11 mouse cellular contexts compared by ENCODE assay signal in genomic region chr12:26411841-26412450, GRCm38 (mm10). TPM values are rescaled to one million over a fixed set of nuclear protein-coding genes. Genes with fewer than 3 reads are reported as not detected.
DNase-seq lines count a peak whose midpoint lies in the region; ATAC-seq and TF ChIP-seq lines count a peak whose summit lies in the region.
"Had no signal": no experiment of that assay in that cellular context is flagged by ENCODE, and none has a peak within 500 bp of the region (broad histone marks: within the 10 kb centered on the region; RNA-seq: fewer than 3 reads in every experiment).

No protein-coding gene starts in this region.

- H3K4me1 ChIP-seq in kidney, embryonic 15.5 days: peaks cover 56% of the 10 kb centered on the region
- peaks cover 9% of the 10 kb centered on the region for H3K4me1 ChIP-seq in forebrain, embryonic 11.5 days (replicated peaks; ENCODE audit: control insufficient read depth, insufficient read depth, low read length)
- H3K4me1 ChIP-seq in midbrain, embryonic 12.5 days: peaks cover 38% of the 10 kb centered on the region
- H3K4me1 ChIP-seq in cerebellum, adult 2 months (ENCODE audit: control insufficient read depth, insufficient read depth, low read length): peaks cover 20% of the 10 kb centered on the region

- peak overlapping the region; percentile 87 for H3K4me3 ChIP-seq in kidney, embryonic 15.5 days (replicated peaks)
- no peak overlapping the region for H3K4me3 ChIP-seq in forebrain, embryonic 11.5 days (ENCODE audit: low read depth, low read length)
- H3K4me3 ChIP-seq in midbrain, embryonic 12.5 days: no peak overlapping the region
- H3K4me3 ChIP-seq in cerebellum, adult 2 months (replicated peaks; ENCODE audit: insufficient read depth, low read depth, low read length): no peak overlapping the region

- peak; percentile 17 for DNase-seq in cerebellum, adult 9-11 months
- no peak for DNase-seq in cerebellum, adult 9-10 months
- DNase-seq in kidney, adult 8-10 months: no peak
- no peak for DNase-seq in forebrain, embryonic 11.5 days (ENCODE audit: low spot score)
- no peak for DNase-seq in cerebellum, adult 2 months
- no peak for DNase-seq in thymus, postnatal 10 days (ENCODE audit: low spot score in 2 of 2)
- DNase-seq: adrenal gland, adult 2 months; kidney, adult 11 months had no signal

- H3K9ac ChIP-seq in kidney, embryonic 15.5 days: no peak overlapping the region
- H3K9ac ChIP-seq in forebrain, embryonic 11.5 days (ENCODE audit: low read length): no peak overlapping the region
- no peak overlapping the region for H3K9ac ChIP-seq in midbrain, embryonic 12.5 days (replicated peaks)

- ATAC-seq in kidney, embryonic 15.5 days (replicated peaks; ENCODE audit: low FRiP score): no peak
- ATAC-seq in forebrain, embryonic 11.5 days (replicated peaks; ENCODE audit: low FRiP score): no peak
- no peak for ATAC-seq in midbrain, embryonic 12.5 days (ENCODE audit: low FRiP score, low read depth)

- 61% methylated on average over 10 of the region's 10 CpGs for WGBS in kidney, embryonic 15.5 days
- 76% methylated on average over 10 of the region's 10 CpGs for WGBS in forebrain, embryonic 11.5 days
- 79% methylated on average over 10 of the region's 10 CpGs for WGBS in midbrain, embryonic 12.5 days
- WGBS in cerebellum, adult 2 months: 56% methylated on average over 10 of the region's 10 CpGs

- H3K9me3 ChIP-seq in kidney, embryonic 15.5 days (replicated peaks): no peaks in the 10 kb centered on the region
- H3K9me3 ChIP-seq in forebrain, embryonic 11.5 days (ENCODE audit: control insufficient read depth, low read length): no peaks in the 10 kb centered on the region
- H3K9me3 ChIP-seq in midbrain, embryonic 12.5 days: no peaks in the 10 kb centered on the region

- no peak for TF ChIP-seq CTCF in cerebellum, adult 2 months (IDR thresholded peaks at IDR 0.05; ENCODE audit: borderline replicate concordance, insufficient read depth, low read depth, low read length)

- peak overlapping the region; percentile 80 for H3K4me2 ChIP-seq in kidney, embryonic 15.5 days
- peak overlapping the region; percentile 77; the same call in 1 of the 2 replicates for H3K4me2 ChIP-seq in forebrain, embryonic 11.5 days (ENCODE audit: low read depth, low read length, severe bottlenecking)
- H3K4me2 ChIP-seq in midbrain, embryonic 12.5 days (replicated peaks): peak overlapping the region; percentile 73; the same call in 1 of the 2 replicates

- no peak overlapping the region for H3K27ac ChIP-seq in kidney, embryonic 15.5 days
- H3K27ac ChIP-seq in forebrain, embryonic 11.5 days (ENCODE audit: low read depth, low read length): no peak overlapping the region
- H3K27ac ChIP-seq in midbrain, embryonic 12.5 days (replicated peaks): no peak overlapping the region
- H3K27ac ChIP-seq in cerebellum, adult 2 months (ENCODE audit: insufficient read depth, low read length): no peak overlapping the region

- no peaks in the 10 kb centered on the region for H3K27me3 ChIP-seq in kidney, embryonic 15.5 days
- no peaks in the 10 kb centered on the region for H3K27me3 ChIP-seq in forebrain, embryonic 11.5 days (ENCODE audit: control insufficient read depth, insufficient read depth, low read length)
- H3K27me3 ChIP-seq in midbrain, embryonic 12.5 days: no peaks in the 10 kb centered on the region
- no peaks in the 10 kb centered on the region for H3K27me3 ChIP-seq in cerebellum, adult 2 months (ENCODE audit: control insufficient read depth, insufficient read depth, low read length)

- no peak for TF ChIP-seq POLR2A in cerebellum, adult 2 months (IDR thresholded peaks at IDR 0.05; ENCODE audit: borderline replicate concordance, insufficient read depth, low read length)

- peaks cover 11% of the 10 kb centered on the region; the same call in 1 of the 2 replicates for H3K36me3 ChIP-seq in kidney, embryonic 15.5 days
- no peaks in the 10 kb centered on the region for H3K36me3 ChIP-seq in forebrain, embryonic 11.5 days (ENCODE audit: control insufficient read depth, insufficient read depth, low read length)
- H3K36me3 ChIP-seq in midbrain, embryonic 12.5 days: peaks cover 11% of the 10 kb centered on the region
- H3K36me3 ChIP-seq: G1E had no signal

RNA-seq across cellular contexts. Expression of gene Rnf144a, which starts 3.1 kb away (rescaled TPM):
- polyA plus RNA-seq in kidney, embryonic 15.5 days (2015; fragmentation: Nextera tagmentation; extraction: Ambion mirVana): 35.6 and 36.1 TPM in 2 replicates
- polyA plus RNA-seq in forebrain, embryonic 11.5 days (2014; fragmentation: Nextera tagmentation; extraction: Ambion mirVana): 36.8 and 39.3 TPM in 2 replicates
- polyA plus RNA-seq in midbrain, embryonic 12.5 days (2016; fragmentation: Nextera tagmentation; extraction: Ambion mirVana): 42.7 and 43.4 TPM in 2 replicates
- polyA plus RNA-seq in cerebellum, adult 2 months (2012; rRNA removed): 13.8 and 16.4 TPM in 2 replicates
- polyA plus RNA-seq: G1E had no signal

RNA-seq across cellular contexts. Expression of gene Rsad2, which starts 44.3 kb away (rescaled TPM):
- polyA plus RNA-seq in kidney, embryonic 15.5 days (2015; fragmentation: Nextera tagmentation; extraction: Ambion mirVana): 18.9 and 22.2 TPM in 2 replicates
- polyA plus RNA-seq in forebrain, embryonic 11.5 days (2014; fragmentation: Nextera tagmentation; extraction: Ambion mirVana): 0.11 and 0.25 TPM in 2 replicates
- 0.23 and 0.41 TPM in 2 replicates for polyA plus RNA-seq in midbrain, embryonic 12.5 days (2016; fragmentation: Nextera tagmentation; extraction: Ambion mirVana)
- polyA plus RNA-seq in cerebellum, adult 2 months (2012; rRNA removed): 0.46 and 0.70 TPM in 2 replicates
- polyA plus RNA-seq: G1E had no signal

RNA-seq across cellular contexts. Expression of gene Cmpk2, which starts 57.1 kb away (rescaled TPM):
- 8.0 and 8.4 TPM in 2 replicates for polyA plus RNA-seq in kidney, embryonic 15.5 days (2015; fragmentation: Nextera tagmentation; extraction: Ambion mirVana)
- polyA plus RNA-seq in forebrain, embryonic 11.5 days (2014; fragmentation: Nextera tagmentation; extraction: Ambion mirVana): 7.4 TPM in 2 replicates
- polyA plus RNA-seq in midbrain, embryonic 12.5 days (2016; fragmentation: Nextera tagmentation; extraction: Ambion mirVana): 5.8 and 6.0 TPM in 2 replicates
- polyA plus RNA-seq in cerebellum, adult 2 months (2012; rRNA removed): 13.2 and 14.0 TPM in 2 replicates
- polyA plus RNA-seq: G1E had no signal

Comparison
In these comparisons a context has a peak if more than half of its experiments do, and no peak if none do; other contexts are left out.
1. RNA of gene Rsad2, which starts 44.3 kb away (polyA plus RNA-seq): 18.9 to 22.2 TPM in kidney, embryonic 15.5 days; 0.46 to 0.70 TPM in cerebellum, adult 2 months, 0.23 to 0.41 TPM in midbrain, embryonic 12.5 days and 0.11 to 0.25 TPM in forebrain, embryonic 11.5 days; every median in the first group is over 10 times any median in the second.
2. Peak in every context shown above with its lines, with median percentiles within 50 percentile points of each other: H3K4me2 ChIP-seq.